Mouse (Mus musculus) ES-E14 (cell line): Measurements from ENCODE around the gene Xrcc6.

ENCODE experiments used
- HCFC1 ChIP-seq: IDR thresholded peaks from 2 replicates; pipeline ENCODE4 v1.6.1; 2012; ENCODE audit warnings: low read length, inconsistent platforms, borderline replicate concordance; ENCODE audit not compliant: insufficient read depth
- ZC3H11A ChIP-seq: IDR thresholded peaks from 2 replicates; pipeline ENCODE4 v1.6.1; 2012; ENCODE audit warnings: low read depth, mild to moderate bottlenecking, inconsistent platforms, low read length, borderline replicate concordance

DNA sequence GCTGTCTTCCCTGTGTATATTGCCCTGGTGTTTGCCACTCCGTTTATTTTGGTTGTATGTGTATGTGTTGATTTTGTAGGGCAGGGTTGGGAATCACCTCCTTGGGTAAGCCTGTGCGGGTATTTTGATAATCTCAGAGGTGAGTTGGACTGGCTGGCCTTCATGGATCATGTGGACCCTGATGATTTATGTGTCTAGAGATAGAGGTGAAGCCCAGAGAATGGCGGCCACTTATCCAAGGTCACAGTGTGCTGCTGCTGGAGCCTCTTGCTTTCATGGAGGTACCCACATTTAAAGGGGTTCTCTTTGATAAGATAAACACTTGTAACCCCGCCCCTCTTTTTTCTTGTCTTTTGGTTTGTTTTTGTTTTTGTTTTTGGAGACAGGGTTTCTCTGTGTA is 47.9 kb upstream of the Xrcc6 start:
- TF ChIP-seq ZC3H11A (no peak), HCFC1 (no peak)
